Mouse (Mus musculus): ENCODE measurements at regions not wholly inside any gene's neighbourhood (a gene's known extent, or its start where the extent isn't known, plus 50 kb on each side); places are given as distances from the start of the nearest gene placed in this dataset.

DNA sequence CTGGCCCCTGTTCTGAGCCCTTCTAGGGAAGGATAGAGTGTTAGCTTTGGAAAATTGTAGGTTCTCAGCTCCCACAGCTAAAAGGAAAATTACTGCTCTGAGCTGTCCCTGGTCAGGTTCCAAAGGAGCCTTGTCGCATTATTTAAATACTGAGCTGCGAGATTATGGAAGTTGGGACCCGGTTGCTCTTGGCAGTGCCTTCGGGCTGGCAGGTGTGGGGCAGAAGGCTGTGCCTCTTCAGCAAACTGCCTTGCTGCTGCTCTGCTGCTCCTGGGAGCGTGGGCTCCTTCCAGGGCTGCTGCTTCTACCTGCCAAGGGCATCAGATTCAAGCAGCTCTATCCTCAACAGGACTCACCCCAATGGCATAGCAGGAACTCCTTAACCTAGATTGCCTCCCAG lies 268.1 kb downstream of the Maf start:
- 77% methylated on average over 5 of the region's 5 CpGs for WGBS
- H3K4me1 ChIP-seq (ENCODE audit: control insufficient read depth, insufficient read depth, low read length) = peaks cover 2% of the 10 kb centered on the region
- TF ChIP-seq CTCF (IDR thresholded peaks at IDR 0.05; ENCODE audit: control insufficient read depth, insufficient read depth, low read length) (no peak), POLR2A (IDR thresholded peaks at IDR 0.05; ENCODE audit: borderline replicate concordance, control insufficient read depth, low read depth, low read length) (no peak)
- H3K27ac ChIP-seq (ENCODE audit: control insufficient read depth, insufficient read depth, low read depth, low read length, poor library complexity) = no peak overlapping the region
- no peak overlapping the region for H3K4me3 ChIP-seq (replicated peaks; ENCODE audit: control insufficient read depth, low read depth, low read length)

GRCm38 (mm10) chr8:115437956-115438355 lies 269.6 kb downstream of the Maf start:
- Histone ChIP-seq H3K4me3 (replicated peaks; ENCODE audit: control insufficient read depth, low read depth, low read length) (no peak overlapping the region), H3K4me1 (ENCODE audit: control insufficient read depth, insufficient read depth, low read length) (peaks cover 2% of the 10 kb centered on the region), H3K27ac (ENCODE audit: control insufficient read depth, insufficient read depth, low read depth, low read length, poor library complexity) (no peak overlapping the region)
- TF ChIP-seq POLR2A (IDR thresholded peaks at IDR 0.05; ENCODE audit: borderline replicate concordance, control insufficient read depth, low read depth, low read length) (no peak), CTCF (IDR thresholded peaks at IDR 0.05; ENCODE audit: control insufficient read depth, insufficient read depth, low read length) (no peak)
- WGBS = 88% methylated on average over 9 of the region's 9 CpGs

GRCm38 (mm10) chr8:115436356-115436721 lies 271.3 kb downstream of the Maf start:
- 49% methylated on average over 4 of the region's 4 CpGs for WGBS
- peaks cover 2% of the 10 kb centered on the region for H3K4me1 ChIP-seq (ENCODE audit: control insufficient read depth, insufficient read depth, low read length)
- H3K4me3 ChIP-seq (replicated peaks; ENCODE audit: control insufficient read depth, low read depth, low read length) = no peak overlapping the region
- no peak for TF ChIP-seq CTCF (IDR thresholded peaks at IDR 0.05; ENCODE audit: control insufficient read depth, insufficient read depth, low read length)
- no peak for TF ChIP-seq POLR2A (IDR thresholded peaks at IDR 0.05; ENCODE audit: borderline replicate concordance, control insufficient read depth, low read depth, low read length)
- no peak overlapping the region for H3K27ac ChIP-seq (ENCODE audit: control insufficient read depth, insufficient read depth, low read depth, low read length, poor library complexity)

- TF ChIP-seq CTCF (IDR thresholded peaks at IDR 0.05; ENCODE audit: control insufficient read depth, insufficient read depth, low read length) = no peak
- TF ChIP-seq POLR2A (IDR thresholded peaks at IDR 0.05; ENCODE audit: borderline replicate concordance, control insufficient read depth, low read depth, low read length) = no peak
- no peak overlapping the region for H3K27ac ChIP-seq (ENCODE audit: control insufficient read depth, insufficient read depth, low read depth, low read length, poor library complexity)
- 37% methylated on average over 5 of the region's 5 CpGs for WGBS
- peaks cover 2% of the 10 kb centered on the region for H3K4me1 ChIP-seq (ENCODE audit: control insufficient read depth, insufficient read depth, low read length)
- no peak overlapping the region for H3K4me3 ChIP-seq (replicated peaks; ENCODE audit: control insufficient read depth, low read depth, low read length)
Observed at GRCm38 (mm10) chr8:115435720-115436355, 271.8 kb downstream of the Maf start.

DNA sequence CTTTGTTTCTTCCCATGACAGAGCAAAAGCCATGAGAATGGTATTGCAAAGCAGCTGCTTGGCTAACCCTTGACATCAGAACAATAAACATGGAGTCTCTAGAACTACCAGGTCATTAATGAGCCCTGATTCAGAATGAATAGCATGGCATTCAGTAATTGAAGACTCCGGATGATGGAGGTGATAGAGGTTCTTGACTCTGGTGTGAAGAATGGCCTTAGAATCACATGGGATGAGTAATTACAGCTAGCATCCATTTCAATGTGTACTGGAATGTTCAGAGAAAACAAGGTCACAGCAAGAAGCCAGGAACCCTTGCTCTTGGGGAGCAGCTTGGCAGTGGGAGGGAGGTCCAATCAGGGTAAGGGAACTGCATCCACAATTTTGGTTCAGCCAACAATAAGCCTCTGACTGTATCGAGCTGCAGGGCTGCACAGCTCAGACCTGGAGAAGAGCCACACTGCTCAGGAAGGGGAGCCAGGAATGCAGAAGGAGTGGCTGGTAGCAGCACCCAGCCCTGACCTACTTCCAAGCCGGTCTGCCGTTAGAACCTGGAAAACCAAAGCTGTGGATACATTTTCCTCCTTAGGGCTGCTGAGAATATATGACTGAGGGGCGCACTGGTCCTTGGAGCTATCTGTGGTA lies 275.1 kb downstream of the Maf start:
- no peak for TF ChIP-seq CTCF (IDR thresholded peaks at IDR 0.05; ENCODE audit: control insufficient read depth, insufficient read depth, low read length)
- TF ChIP-seq POLR2A (IDR thresholded peaks at IDR 0.05; ENCODE audit: borderline replicate concordance, control insufficient read depth, low read depth, low read length) = no peak
- Histone ChIP-seq H3K27ac (ENCODE audit: control insufficient read depth, insufficient read depth, low read depth, low read length, poor library complexity) (no peak overlapping the region), H3K4me3 (replicated peaks; ENCODE audit: control insufficient read depth, low read depth, low read length) (no peak overlapping the region), H3K4me1 (ENCODE audit: control insufficient read depth, insufficient read depth, low read length) (peaks cover 7% of the 10 kb centered on the region)
- 86% methylated on average over 5 of the region's 5 CpGs for WGBS

GRCm38 (mm10) chr8:115430793-115431192 lies 276.8 kb downstream of the Maf start:
- no peak for TF ChIP-seq CTCF (IDR thresholded peaks at IDR 0.05; ENCODE audit: control insufficient read depth, insufficient read depth, low read length)
- TF ChIP-seq POLR2A (IDR thresholded peaks at IDR 0.05; ENCODE audit: borderline replicate concordance, control insufficient read depth, low read depth, low read length) = no peak
- Histone ChIP-seq H3K4me1 (ENCODE audit: control insufficient read depth, insufficient read depth, low read length) (peaks cover 8% of the 10 kb centered on the region), H3K4me3 (replicated peaks; ENCODE audit: control insufficient read depth, low read depth, low read length) (no peak overlapping the region), H3K27ac (ENCODE audit: control insufficient read depth, insufficient read depth, low read depth, low read length, poor library complexity) (no peak overlapping the region)
- 89% methylated on average over 3 of the region's 3 CpGs for WGBS

DNA sequence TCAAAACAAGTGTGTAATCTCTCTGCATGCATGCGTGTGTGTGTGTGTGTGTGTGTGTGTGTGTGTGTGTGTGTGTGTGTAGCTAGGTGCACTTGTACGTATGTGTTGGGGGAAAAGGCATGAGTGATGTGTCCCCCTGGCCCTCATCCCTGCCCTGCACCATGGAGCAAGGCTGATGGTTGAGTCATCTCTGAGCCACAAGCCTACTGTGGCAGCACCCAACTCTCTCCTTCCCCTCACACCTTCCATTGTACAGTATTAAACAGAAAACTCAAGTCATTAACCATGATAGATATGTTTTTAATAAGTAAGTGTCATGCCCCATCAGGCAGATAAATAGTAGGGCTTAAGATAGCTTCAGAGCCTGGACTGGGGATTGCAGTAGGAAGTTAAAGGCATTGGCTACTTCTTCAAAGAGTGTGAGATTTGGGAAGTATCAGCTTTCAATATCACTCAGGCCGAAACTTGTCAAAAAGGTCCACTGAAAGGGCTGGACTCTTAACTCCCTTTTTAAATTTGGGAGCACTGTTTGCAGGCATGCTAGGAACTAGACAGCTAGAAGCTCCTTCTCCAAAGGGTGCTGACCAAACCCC lies 278.2 kb downstream of the Maf start:
- H3K4me3 ChIP-seq (replicated peaks; ENCODE audit: control insufficient read depth, low read depth, low read length) = no peak overlapping the region
- H3K4me1 ChIP-seq (ENCODE audit: control insufficient read depth, insufficient read depth, low read length) = peaks cover 6% of the 10 kb centered on the region; the same call in 1 of the 2 replicates
- 54% methylated on average over 3 of the region's 3 CpGs for WGBS
- TF ChIP-seq POLR2A (IDR thresholded peaks at IDR 0.05; ENCODE audit: borderline replicate concordance, control insufficient read depth, low read depth, low read length) = no peak
- TF ChIP-seq CTCF (IDR thresholded peaks at IDR 0.05; ENCODE audit: control insufficient read depth, insufficient read depth, low read length) = no peak
- H3K27ac ChIP-seq (ENCODE audit: control insufficient read depth, insufficient read depth, low read depth, low read length, poor library complexity) = peak overlapping the region; percentile 51; the same call in 1 of the 2 replicates

DNA sequence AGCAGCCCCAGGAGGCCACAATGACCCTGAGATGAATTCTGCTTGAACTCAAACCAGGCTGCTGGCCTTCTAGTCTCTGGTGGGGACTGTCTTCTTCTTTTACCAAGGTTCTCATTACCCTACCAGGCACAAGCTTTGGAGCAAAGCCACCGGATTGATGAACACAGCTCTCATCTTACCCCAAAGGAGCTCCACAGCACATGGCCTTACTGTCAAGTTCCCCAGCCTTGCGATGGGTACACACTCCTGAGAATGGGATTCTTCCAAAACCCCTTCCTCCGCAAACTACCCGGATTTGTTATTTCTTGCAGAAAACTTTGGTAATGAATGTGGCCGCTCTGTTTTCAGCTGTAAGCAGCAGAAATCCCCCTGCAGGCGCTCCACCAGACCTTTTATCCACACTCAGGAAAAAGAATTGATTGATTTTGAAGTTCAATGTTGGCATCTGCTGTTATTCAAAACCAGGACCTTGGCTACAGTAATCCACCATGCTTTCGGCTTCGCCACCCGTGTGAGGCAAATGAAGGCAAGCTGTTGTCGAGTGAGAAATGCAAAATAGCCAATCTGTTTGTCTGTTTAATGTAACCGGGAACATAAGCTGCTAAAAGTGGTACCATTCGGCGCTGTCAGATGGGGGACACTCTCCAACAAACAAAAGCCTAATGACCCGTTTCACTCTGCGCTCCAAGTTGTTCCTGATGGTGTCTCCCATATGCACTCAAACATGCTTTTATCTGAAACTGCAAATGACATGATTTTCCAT lies 278.9 kb downstream of the Maf start:
- Histone ChIP-seq H3K4me3 (replicated peaks; ENCODE audit: control insufficient read depth, low read depth, low read length) (no peak overlapping the region), H3K4me1 (ENCODE audit: control insufficient read depth, insufficient read depth, low read length) (peaks cover 6% of the 10 kb centered on the region; the same call in 1 of the 2 replicates), H3K27ac (ENCODE audit: control insufficient read depth, insufficient read depth, low read depth, low read length, poor library complexity) (peak overlapping the region; percentile 58)
- no peak for TF ChIP-seq POLR2A (IDR thresholded peaks at IDR 0.05; ENCODE audit: borderline replicate concordance, control insufficient read depth, low read depth, low read length)
- no peak for TF ChIP-seq CTCF (IDR thresholded peaks at IDR 0.05; ENCODE audit: control insufficient read depth, insufficient read depth, low read length)
- 86% methylated on average over 15 of the region's 15 CpGs for WGBS
